Mouse (Mus musculus) midbrain, embryonic 14.5 days (tissue): ENCODE data around the gene Reep3. TPM values are rescaled to one million over a fixed set of nuclear protein-coding genes. Genes with fewer than 3 reads are reported as not detected.

Source experiments
- ATAC-seq: fragments of 200-750 bp; cut with Nextera tagmentation; 2 replicates; pipeline ENCODE4 v1.8.0; 2017; ENCODE audit warnings: moderate number of reproducible peaks, moderate library complexity; ENCODE audit not compliant: low FRiP score, low TSS enrichment
- DNase-seq: peaks from one replicate; pipeline ENCODE4 v3.0.0-alpha.2; 2015
- H3K27ac ChIP-seq: fragments of 300-500 bp; sonication (generic); replicated peaks from 2 replicates; pipeline ENCODE4 v1.5.1; 2014; ENCODE audit warnings: mild to moderate bottlenecking, low read depth, low read length, moderate library complexity
- H3K27me3 ChIP-seq: fragments of 300-500 bp; sonication (generic); 2 replicates; pipeline ENCODE4 v1.6.1; 2014; ENCODE audit warnings: low read length, control low read depth, mixed read lengths; ENCODE audit not compliant: control insufficient read depth, insufficient read depth
- H3K36me3 ChIP-seq: fragments of 300-500 bp; sonication (generic); 2 replicates; pipeline ENCODE4 v1.6.1; 2014; ENCODE audit warnings: low read length, control low read depth; ENCODE audit not compliant: control insufficient read depth, insufficient read depth
- H3K4me1 ChIP-seq: fragments of 300-500 bp; sonication (generic); 2 replicates; pipeline ENCODE4 v1.6.1; 2014; ENCODE audit warnings: mild to moderate bottlenecking, antibody characterized with exemption, low read length, control low read depth; ENCODE audit not compliant: control insufficient read depth, insufficient read depth
- H3K4me2 ChIP-seq: fragments of 300-500 bp; sonication (generic); 2 replicates; pipeline ENCODE4 v1.6.1; 2014; ENCODE audit warnings: mild to moderate bottlenecking, low read length, moderate library complexity
- H3K4me3 ChIP-seq: fragments of 300-500 bp; sonication (generic); replicated peaks from 2 replicates; pipeline ENCODE4 v1.5.1; 2014; ENCODE audit warnings: low read depth, low read length
- H3K9ac ChIP-seq: fragments of 300-500 bp; sonication (generic); replicated peaks from 2 replicates; pipeline ENCODE4 v1.6.1; 2014; ENCODE audit warnings: mild to moderate bottlenecking, low read length, moderate library complexity
- H3K9me3 ChIP-seq: fragments of 300-500 bp; sonication (generic); 2 replicates; pipeline ENCODE4 v1.6.1; 2016; ENCODE audit warnings: low read length, control low read depth, mixed read lengths; ENCODE audit not compliant: control insufficient read depth
- WGBS: fragments of 180-500 bp; shearing (Covaris S2); extraction: QIAGEN DNeasy Blood & Tissue Kit; methylation state at CpG from one replicate; pipeline ENCODE4 v1.1.7; 2014; 5-methylcytosine and 5-hydroxymethylcytosine counted together
- polyA plus RNA-seq: library from polyadenylated mRNA; unstranded; fragments of >200 nt; fragmentation: Nextera tagmentation; extraction: Ambion mirVana; gene quantifications from 2 replicates; pipeline ENCODE4 v1.2.1, GENCODE M21; 2014

The Reep3 gene
- polyA plus RNA-seq, 1 experiment from 2014 or later, result 35.5 TPM

GRCm38 (mm10) chr10:67048871-67049615 lies 47.7 kb downstream of the Reep3 start:
- DNase-seq, result no peak
- no peaks in the 10 kb centered on the region for H3K9me3 ChIP-seq
- no peak overlapping the region for H3K4me3 ChIP-seq
- no peak overlapping the region for H3K4me2 ChIP-seq
- no peak for ATAC-seq
- H3K36me3 ChIP-seq, result no peaks in the 10 kb centered on the region
- H3K4me1 ChIP-seq, result peaks cover 19% of the 10 kb centered on the region
- H3K9ac ChIP-seq, result no peak overlapping the region
- H3K27me3 ChIP-seq, result no peaks in the 10 kb centered on the region
- 94% methylated on average over 13 of the region's 13 CpGs for WGBS
- H3K27ac ChIP-seq, result no peak overlapping the region

DNA sequence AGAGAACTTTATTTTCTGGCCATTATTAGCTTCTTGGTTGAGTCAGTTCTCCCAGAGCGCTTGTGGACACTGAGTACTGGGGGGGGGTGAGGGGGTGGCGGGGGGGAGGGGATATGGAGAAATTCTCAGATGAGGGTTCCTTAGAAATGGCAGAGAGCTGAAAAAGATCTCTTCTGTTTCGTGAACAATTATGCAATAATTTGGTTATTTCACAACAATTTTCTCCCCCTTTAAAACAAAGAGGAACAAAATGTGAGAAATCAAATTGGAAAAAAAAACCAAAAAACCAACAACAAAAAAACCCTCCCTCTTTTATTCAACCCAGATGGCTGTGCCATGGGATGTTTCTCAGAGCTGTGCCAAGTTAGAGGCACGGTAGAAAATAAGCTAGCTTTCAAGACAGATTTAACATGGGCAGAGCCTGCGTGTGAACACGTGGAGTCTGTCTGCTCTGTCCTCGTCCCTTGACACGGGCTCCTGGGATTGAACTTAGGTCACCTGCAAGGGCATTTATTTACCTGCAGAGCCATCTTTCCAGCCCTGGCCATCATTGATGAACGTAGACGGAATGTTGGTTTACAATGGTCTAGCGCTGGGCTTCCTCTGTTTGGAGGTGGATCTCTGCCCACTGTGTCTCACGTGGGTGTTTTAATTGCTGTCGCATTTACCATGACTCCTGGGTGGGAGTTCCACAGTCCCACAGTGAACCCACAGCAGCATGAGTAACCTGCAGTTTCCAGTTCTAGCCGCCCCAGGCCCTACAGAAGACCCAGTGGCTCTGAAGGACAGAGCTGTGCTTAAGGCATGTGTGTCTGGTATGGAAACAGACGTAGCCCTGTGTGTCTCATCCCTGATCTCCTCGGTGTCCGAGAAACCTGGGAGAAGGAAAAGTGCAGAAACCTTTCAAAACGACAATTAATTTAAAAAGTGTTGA lies 48.8 kb downstream of the Reep3 start:
- H3K9ac ChIP-seq, result no peak overlapping the region
- H3K27me3 ChIP-seq, result no peaks in the 10 kb centered on the region
- H3K4me2 ChIP-seq, result no peak overlapping the region
- no peak overlapping the region for H3K27ac ChIP-seq
- no peak overlapping the region for H3K4me3 ChIP-seq
- no peaks in the 10 kb centered on the region for H3K36me3 ChIP-seq
- H3K4me1 ChIP-seq, result peaks cover 16% of the 10 kb centered on the region; the same call in 1 of the 2 replicates
- no peak for ATAC-seq
- WGBS, result 86% methylated on average over 18 of the region's 18 CpGs
- DNase-seq, result no peak
- H3K9me3 ChIP-seq, result no peaks in the 10 kb centered on the region

DNA sequence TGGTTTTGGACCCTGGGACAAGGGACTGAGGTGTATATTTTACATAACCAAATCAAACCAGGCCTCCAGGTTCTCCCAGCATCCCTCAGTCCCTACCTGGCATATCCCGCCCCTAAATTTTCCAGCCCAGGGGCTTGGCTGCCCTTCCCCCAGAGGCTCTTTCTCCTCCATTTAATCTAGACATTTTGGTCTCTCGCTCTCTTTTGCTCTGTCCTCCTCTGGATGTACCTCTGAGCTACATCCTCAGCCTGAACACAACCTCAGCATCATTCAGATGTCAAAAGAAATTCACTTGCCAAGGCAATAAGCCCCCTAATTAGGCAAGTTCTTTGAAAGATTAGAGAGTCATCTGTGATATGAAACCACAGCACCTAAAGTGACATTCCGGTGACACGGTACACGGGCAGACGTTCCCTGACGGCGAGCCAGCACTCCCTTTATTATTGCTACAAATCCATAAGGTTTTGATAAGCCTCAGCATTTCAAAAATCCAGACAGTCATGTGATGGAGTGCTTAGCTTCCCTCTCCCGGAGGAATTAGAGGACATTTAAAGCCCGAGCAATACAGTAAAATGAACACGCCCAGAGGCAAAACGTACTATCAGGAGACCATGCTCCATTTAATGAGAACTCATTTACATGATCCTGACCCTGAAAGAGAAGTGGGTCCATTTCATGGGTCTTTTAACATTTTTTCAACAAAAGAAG lies 51.4 kb downstream of the Reep3 start:
- DNase-seq, result peak; percentile 85
- Histone ChIP-seq H3K36me3 (no peaks in the 10 kb centered on the region), H3K4me2 (peak overlapping the region; percentile 26), H3K4me1 (0 out of 2 replicates have a peak, but pooled peaks cover 7% of the 10 kb centered on the region), H3K9me3 (no peaks in the 10 kb centered on the region), H3K9ac (no peak overlapping the region), H3K27me3 (no peaks in the 10 kb centered on the region), H3K4me3 (no peak overlapping the region), H3K27ac (peak overlapping the region; percentile 69)
- ATAC-seq, result peak; percentile 76
- 32% methylated on average over 12 of the region's 12 CpGs for WGBS

GRCm38 (mm10) chr10:67044346-67044745 lies 52.4 kb downstream of the Reep3 start:
- 75% methylated on average over 5 of the region's 5 CpGs for WGBS
- 0 out of 2 replicates have a peak, but pooled peaks cover 7% of the 10 kb centered on the region for H3K4me1 ChIP-seq
- peak overlapping the region; percentile 69 for H3K27ac ChIP-seq
- ATAC-seq, result no peak
- no peak overlapping the region for H3K9ac ChIP-seq
- H3K36me3 ChIP-seq, result no peaks in the 10 kb centered on the region
- DNase-seq, result no peak
- no peak overlapping the region for H3K4me2 ChIP-seq
- H3K4me3 ChIP-seq, result no peak overlapping the region
- H3K9me3 ChIP-seq, result no peaks in the 10 kb centered on the region
- H3K27me3 ChIP-seq, result no peaks in the 10 kb centered on the region

DNA sequence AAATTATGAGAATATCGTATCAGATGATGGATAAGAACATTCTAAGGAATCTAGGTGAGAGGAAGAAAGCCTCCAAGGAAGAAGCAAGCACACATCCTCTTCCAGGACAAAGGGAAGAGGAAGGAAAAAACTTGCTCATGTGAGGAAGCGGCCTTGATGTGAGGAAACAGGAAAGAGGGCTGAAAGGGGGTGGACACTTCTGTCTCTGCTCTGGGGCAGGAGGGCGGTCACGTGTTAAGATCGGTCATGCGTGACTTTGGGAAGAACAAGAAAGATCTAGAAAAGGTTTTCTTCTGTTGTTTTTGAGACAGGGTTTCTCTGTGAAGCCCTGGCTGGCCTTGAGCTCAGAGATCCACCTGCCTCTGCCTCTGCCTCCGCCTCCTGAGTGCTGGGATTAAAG lies 53.5 kb downstream of the Reep3 start:
- no peaks in the 10 kb centered on the region for H3K27me3 ChIP-seq
- 0 out of 2 replicates have a peak, but pooled peaks cover 7% of the 10 kb centered on the region for H3K4me1 ChIP-seq
- H3K9me3 ChIP-seq, result no peaks in the 10 kb centered on the region
- no peak overlapping the region for H3K4me2 ChIP-seq
- no peak overlapping the region for H3K27ac ChIP-seq
- DNase-seq, result no peak
- H3K4me3 ChIP-seq, result no peak overlapping the region
- no peaks in the 10 kb centered on the region for H3K36me3 ChIP-seq
- 81% methylated on average over 7 of the region's 7 CpGs for WGBS
- H3K9ac ChIP-seq, result no peak overlapping the region
- ATAC-seq, result no peak

DNA sequence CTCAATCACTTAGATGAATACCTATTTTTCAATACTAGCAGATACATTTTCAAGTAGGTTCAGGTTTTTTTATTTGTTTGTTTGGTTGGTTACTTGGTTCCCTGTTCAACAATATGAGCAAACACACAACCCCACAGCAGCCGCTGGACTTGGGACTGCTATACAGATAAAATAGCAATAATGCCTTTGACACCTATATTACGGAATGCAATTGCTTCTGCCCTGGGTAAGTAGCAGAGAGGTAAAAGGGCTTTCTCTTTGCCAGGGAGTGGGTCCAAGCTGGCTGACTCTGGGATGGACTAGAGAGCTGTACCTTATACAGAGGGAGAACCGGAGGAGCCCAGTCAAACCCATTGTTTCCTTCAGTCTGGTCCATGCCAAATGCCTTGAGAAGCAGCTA lies 56.3 kb downstream of the Reep3 start:
- H3K9me3 ChIP-seq, result no peaks in the 10 kb centered on the region
- no peak overlapping the region for H3K4me3 ChIP-seq
- 0 out of 2 replicates have a peak, but pooled peaks cover 3% of the 10 kb centered on the region for H3K4me1 ChIP-seq
- H3K4me2 ChIP-seq, result no peak overlapping the region
- ATAC-seq, result no peak
- WGBS, result 93% methylated on average over 3 of the region's 3 CpGs
- no peak overlapping the region for H3K27ac ChIP-seq
- DNase-seq, result no peak
- H3K9ac ChIP-seq, result no peak overlapping the region
- no peaks in the 10 kb centered on the region for H3K36me3 ChIP-seq
- no peaks in the 10 kb centered on the region for H3K27me3 ChIP-seq

DNA sequence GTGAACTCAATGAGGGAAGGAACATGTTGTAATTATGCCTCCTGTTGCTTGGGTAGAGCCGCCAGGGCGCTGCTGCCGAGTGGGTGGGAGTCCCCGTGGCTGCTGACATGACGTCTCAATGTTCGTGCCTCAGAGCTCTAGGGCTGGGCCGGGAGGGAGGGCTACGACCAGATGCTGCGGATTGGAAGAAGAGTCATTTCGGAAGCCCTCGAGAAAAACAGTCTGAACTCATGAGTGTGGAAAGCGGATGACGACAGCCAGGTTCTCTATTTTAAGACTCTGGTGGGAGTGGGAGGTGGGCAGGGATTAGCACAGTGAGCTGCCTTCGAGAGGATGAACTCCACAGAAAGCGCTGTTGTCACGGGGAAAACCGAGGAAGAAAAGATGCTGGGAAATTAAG lies 57.7 kb downstream of the Reep3 start:
- DNase-seq (no peak), ATAC-seq (no peak)
- Histone ChIP-seq H3K4me2 (no peak overlapping the region), H3K27me3 (no peaks in the 10 kb centered on the region), H3K4me3 (no peak overlapping the region), H3K27ac (no peak overlapping the region), H3K9ac (no peak overlapping the region), H3K9me3 (no peaks in the 10 kb centered on the region), H3K4me1 (no peaks in the 10 kb centered on the region), H3K36me3 (no peaks in the 10 kb centered on the region)
- WGBS, result 37% methylated on average over 17 of the region's 17 CpGs

GRCm38 (mm10) chr10:67036542-67036941 lies 60.2 kb downstream of the Reep3 start:
- Histone ChIP-seq H3K27ac (no peak overlapping the region), H3K4me1 (no peaks in the 10 kb centered on the region), H3K36me3 (peaks cover 4% of the 10 kb centered on the region; the same call in 1 of the 2 replicates), H3K9me3 (no peaks in the 10 kb centered on the region), H3K4me2 (no peak overlapping the region), H3K4me3 (no peak overlapping the region), H3K9ac (no peak overlapping the region), H3K27me3 (no peaks in the 10 kb centered on the region)
- ATAC-seq (no peak), DNase-seq (no peak)
- 86% methylated on average over 10 of the region's 10 CpGs for WGBS
